Mouse (Mus musculus): ENCODE data around the gene Hist1h3c. TPM values are rescaled to one million over a fixed set of nuclear protein-coding genes. Genes with fewer than 3 reads are reported as not detected.

Gene Hist1h3c
- polyA plus RNA-seq, 1 experiment: 50.3 TPM

GRCm38 (mm10) chr13:23768834-23769397 lies 23.5 kb upstream of the Hist1h3c start:
- H3K27ac ChIP-seq (ENCODE audit: insufficient read depth, low read length): no peak overlapping the region
- no peaks in the 10 kb centered on the region for H3K27me3 ChIP-seq (ENCODE audit: control insufficient read depth, insufficient read depth, low read length)
- H3K36me3 ChIP-seq (ENCODE audit: control insufficient read depth, insufficient read depth, low read length): no peaks in the 10 kb centered on the region
- DNase-seq (ENCODE audit: low read depth in 1 of 2, low spot score in 2 of 2): no peak
- H3K4me3 ChIP-seq (ENCODE audit: extremely low read depth, insufficient read depth, insufficient read length): no peak overlapping the region
- 5% methylated on average over 5 of the region's 5 CpGs for WGBS
- TF ChIP-seq POLR2A (IDR thresholded peaks at IDR 0.05; ENCODE audit: low read depth, low read length) (no peak), CTCF (IDR thresholded peaks at IDR 0.05; ENCODE audit: extremely low read depth, insufficient read depth, insufficient read length, insufficient replicate concordance) (no peak)
- H3K4me1 ChIP-seq (ENCODE audit: control insufficient read depth, insufficient read depth, insufficient read length): no peaks in the 10 kb centered on the region; the same call in 1 of the 2 replicates

GRCm38 (mm10) chr13:23766772-23767171 lies 21.4 kb upstream of the Hist1h3c start:
- no peak overlapping the region for H3K4me3 ChIP-seq (ENCODE audit: extremely low read depth, insufficient read depth, insufficient read length)
- DNase-seq (ENCODE audit: low read depth in 1 of 2, low spot score in 2 of 2): no peak
- H3K27ac ChIP-seq (ENCODE audit: insufficient read depth, low read length): no peak overlapping the region
- H3K36me3 ChIP-seq (ENCODE audit: control insufficient read depth, insufficient read depth, low read length): no peaks in the 10 kb centered on the region
- no peaks in the 10 kb centered on the region for H3K27me3 ChIP-seq (ENCODE audit: control insufficient read depth, insufficient read depth, low read length)
- no peaks in the 10 kb centered on the region; the same call in 1 of the 2 replicates for H3K4me1 ChIP-seq (ENCODE audit: control insufficient read depth, insufficient read depth, insufficient read length)
- TF ChIP-seq POLR2A (IDR thresholded peaks at IDR 0.05; ENCODE audit: low read depth, low read length): no peak
- TF ChIP-seq CTCF (IDR thresholded peaks at IDR 0.05; ENCODE audit: extremely low read depth, insufficient read depth, insufficient read length, insufficient replicate concordance): no peak

GRCm38 (mm10) chr13:23765172-23765513 lies 19.7 kb upstream of the Hist1h3c start:
- WGBS: 69% methylated on average over 1 of the region's 1 CpGs
- TF ChIP-seq CTCF (IDR thresholded peaks at IDR 0.05; ENCODE audit: extremely low read depth, insufficient read depth, insufficient read length, insufficient replicate concordance) (no peak), POLR2A (IDR thresholded peaks at IDR 0.05; ENCODE audit: low read depth, low read length) (no peak)
- H3K36me3 ChIP-seq (ENCODE audit: control insufficient read depth, insufficient read depth, low read length): no peaks in the 10 kb centered on the region
- no peak for DNase-seq (ENCODE audit: low read depth in 1 of 2, low spot score in 2 of 2)
- no peak overlapping the region for H3K27ac ChIP-seq (ENCODE audit: insufficient read depth, low read length)
- no peaks in the 10 kb centered on the region; the same call in 1 of the 2 replicates for H3K4me1 ChIP-seq (ENCODE audit: control insufficient read depth, insufficient read depth, insufficient read length)
- no peak overlapping the region for H3K4me3 ChIP-seq (ENCODE audit: extremely low read depth, insufficient read depth, insufficient read length)
- H3K27me3 ChIP-seq (ENCODE audit: control insufficient read depth, insufficient read depth, low read length): no peaks in the 10 kb centered on the region

GRCm38 (mm10) chr13:23764324-23765171 lies 19.1 kb upstream of the Hist1h3c start:
- DNase-seq (ENCODE audit: low read depth in 1 of 2, low spot score in 2 of 2): no peak
- H3K4me1 ChIP-seq (ENCODE audit: control insufficient read depth, insufficient read depth, insufficient read length): no peaks in the 10 kb centered on the region; the same call in 1 of the 2 replicates
- TF ChIP-seq POLR2A (IDR thresholded peaks at IDR 0.05; ENCODE audit: low read depth, low read length) (no peak), CTCF (IDR thresholded peaks at IDR 0.05; ENCODE audit: extremely low read depth, insufficient read depth, insufficient read length, insufficient replicate concordance) (no peak)

GRCm38 (mm10) chr13:23763586-23764323 lies 18.4 kb upstream of the Hist1h3c start, which contains the start of gene Hist1h1a:
Hist1h1a (plus strand) TSS chr13:23763666.
- peak within 1 kb of the TSS; percentile 67 for H3K4me3 ChIP-seq (ENCODE audit: extremely low read depth, insufficient read depth, insufficient read length)
- no peaks in the 10 kb centered on the region for H3K36me3 ChIP-seq (ENCODE audit: control insufficient read depth, insufficient read depth, low read length)
- no peaks in the 10 kb centered on the region for H3K27me3 ChIP-seq (ENCODE audit: control insufficient read depth, insufficient read depth, low read length)
- no peak for TF ChIP-seq CTCF (IDR thresholded peaks at IDR 0.05; ENCODE audit: extremely low read depth, insufficient read depth, insufficient read length, insufficient replicate concordance)
- TF ChIP-seq POLR2A (IDR thresholded peaks at IDR 0.05; ENCODE audit: low read depth, low read length): peak; percentile 66
- peak within 1 kb of the TSS; percentile 79 for H3K27ac ChIP-seq (ENCODE audit: insufficient read depth, low read length)
- 3% methylated on average over 34 of the region's 34 CpGs for WGBS
- H3K4me1 ChIP-seq (ENCODE audit: control insufficient read depth, insufficient read depth, insufficient read length): no peaks in the 10 kb centered on the region; the same call in 1 of the 2 replicates
- peak; percentile 80 to 81 for DNase-seq (ENCODE audit: low read depth in 1 of 2, low spot score in 2 of 2)

More at GRCm38 (mm10) chr13:23764324-23765171, 19.1 kb upstream of the Hist1h3c start:
- Histone ChIP-seq H3K36me3 (ENCODE audit: control insufficient read depth, insufficient read depth, low read length) (no peaks in the 10 kb centered on the region), H3K27ac (ENCODE audit: insufficient read depth, low read length) (peak overlapping the region; percentile 78), H3K4me3 (ENCODE audit: extremely low read depth, insufficient read depth, insufficient read length) (peak overlapping the region; percentile 67; the same call in 1 of the 2 replicates), H3K27me3 (ENCODE audit: control insufficient read depth, insufficient read depth, low read length) (no peaks in the 10 kb centered on the region)
- 51% methylated on average over 12 of the region's 12 CpGs for WGBS

GRCm38 (mm10) chr13:23763242-23763585 lies 17.8 kb upstream of the Hist1h3c start:
- H3K4me3 ChIP-seq (ENCODE audit: extremely low read depth, insufficient read depth, insufficient read length): no peak overlapping the region; the same call in 1 of the 2 replicates
- peak overlapping the region; percentile 79 for H3K27ac ChIP-seq (ENCODE audit: insufficient read depth, low read length)
- no peaks in the 10 kb centered on the region for H3K27me3 ChIP-seq (ENCODE audit: control insufficient read depth, insufficient read depth, low read length)
- no peak for DNase-seq (ENCODE audit: low read depth in 1 of 2, low spot score in 2 of 2)
- no peaks in the 10 kb centered on the region; the same call in 1 of the 2 replicates for H3K4me1 ChIP-seq (ENCODE audit: control insufficient read depth, insufficient read depth, insufficient read length)
- no peaks in the 10 kb centered on the region for H3K36me3 ChIP-seq (ENCODE audit: control insufficient read depth, insufficient read depth, low read length)
- no peak for TF ChIP-seq POLR2A (IDR thresholded peaks at IDR 0.05; ENCODE audit: low read depth, low read length)
- TF ChIP-seq CTCF (IDR thresholded peaks at IDR 0.05; ENCODE audit: extremely low read depth, insufficient read depth, insufficient read length, insufficient replicate concordance): no peak
- under 1% methylated on average over 10 of the region's 10 CpGs for WGBS

Measured in spleen, adult 2 months (tissue).